ENCODE assay signal across 8 mouse cellular contexts in the genomic region with DNA sequence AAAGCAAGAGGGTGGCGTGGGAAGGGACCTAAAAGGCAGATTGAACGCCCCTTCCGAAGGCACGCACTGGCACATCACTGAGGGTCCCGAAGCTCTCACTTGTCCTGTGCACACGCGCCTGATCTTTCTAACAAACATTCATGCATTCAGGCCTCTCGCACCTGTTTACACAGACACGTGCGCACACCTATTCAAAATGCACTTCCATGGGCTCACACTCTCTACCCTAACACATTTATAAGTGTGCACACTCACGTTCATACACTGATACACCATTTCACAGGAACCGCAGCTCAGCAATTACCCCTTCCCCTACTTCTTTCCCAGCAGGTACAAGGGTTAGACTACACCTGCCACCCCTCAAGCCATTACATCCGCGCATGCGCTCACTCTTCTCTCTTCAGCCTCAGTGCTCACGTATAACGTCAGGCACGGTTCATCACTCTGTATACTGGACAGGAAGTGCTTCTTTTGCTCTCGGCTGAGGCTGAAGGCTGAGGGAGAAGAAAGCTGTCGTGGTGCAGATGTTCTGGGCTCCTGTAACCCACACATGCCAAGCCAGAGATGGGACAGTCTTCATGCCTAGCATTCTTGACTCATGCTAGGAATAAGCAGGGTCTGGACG. TPM values are rescaled to one million over a fixed set of nuclear protein-coding genes. Genes with fewer than 3 reads are reported as not detected.
A peak's percentile ranks its signal among the peaks of the same experiment; 100 is the strongest.
DNase-seq lines count a peak whose midpoint lies in the region; ATAC-seq and TF ChIP-seq lines count a peak whose summit lies in the region.

No protein-coding gene starts in this region.

- H3K4me2 ChIP-seq in heart, embryonic 14.5 days (ENCODE audit: low read length): peak overlapping the region; percentile 82
- peak overlapping the region; percentile 98 for H3K4me2 ChIP-seq in midbrain, embryonic 15.5 days

- TF ChIP-seq CTCF in layer of hippocampus, adult 2 months (conservative IDR thresholded peaks at IDR 0.05): no peak

- no peaks in the 10 kb centered on the region for H3K9me3 ChIP-seq in heart, embryonic 14.5 days (ENCODE audit: control insufficient read depth, low read length)
- no peaks in the 10 kb centered on the region for H3K9me3 ChIP-seq in midbrain, embryonic 15.5 days

- H3K36me3 ChIP-seq in heart, embryonic 14.5 days (ENCODE audit: control insufficient read depth, insufficient read depth, low read length): peaks cover 8% of the 10 kb centered on the region; the same call in 1 of the 2 replicates
- H3K36me3 ChIP-seq in midbrain, embryonic 15.5 days (replicated peaks): no peaks in the 10 kb centered on the region

- H3K4me1 ChIP-seq in heart, embryonic 14.5 days (ENCODE audit: control insufficient read depth in 2 of 2, insufficient read depth in 2 of 2, low read length in 2 of 2): peaks cover 45 to 66% of the 10 kb centered on the region in 2 experiments
- peaks cover 38% of the 10 kb centered on the region for H3K4me1 ChIP-seq in midbrain, embryonic 15.5 days

- peak overlapping the region; percentile 90 for H3K9ac ChIP-seq in heart, embryonic 14.5 days (ENCODE audit: low read length)
- H3K9ac ChIP-seq in midbrain, embryonic 15.5 days: peak overlapping the region; percentile 62; the same call in 1 of the 2 replicates

- H3K27me3 ChIP-seq in heart, embryonic 14.5 days (ENCODE audit: control insufficient read depth, insufficient read depth, low read length): no peaks in the 10 kb centered on the region
- peaks cover 39% of the 10 kb centered on the region for H3K27me3 ChIP-seq in midbrain, embryonic 15.5 days (replicated peaks)

- ATAC-seq in heart, embryonic 14.5 days (ENCODE audit: insufficient number of reproducible peaks, insufficient read depth, low FRiP score, low read depth): no peak
- no peak for ATAC-seq in midbrain, embryonic 15.5 days (replicated peaks)

- WGBS in heart, embryonic 14.5 days: 10% methylated on average over 21 of the region's 21 CpGs
- 9% methylated on average over 21 of the region's 21 CpGs for WGBS in midbrain, embryonic 15.5 days

- H3K4me3 ChIP-seq in layer of hippocampus, adult 2 months: peak overlapping the region; percentile 62
- H3K4me3 ChIP-seq in heart, embryonic 14.5 days (ENCODE audit: control insufficient read depth in 1 of 2, insufficient read depth in 1 of 2, low read depth in 1 of 2, low read length in 2 of 2): peak overlapping the region; percentile 53 to 60
- H3K4me3 ChIP-seq in midbrain, embryonic 15.5 days: peak overlapping the region; percentile 65

- H3K27ac ChIP-seq in layer of hippocampus, adult 2 months: peak overlapping the region; percentile 73; the same call in 1 of the 2 replicates
- H3K27ac ChIP-seq in heart, embryonic 14.5 days (replicated peaks in 1 of 2; ENCODE audit: control insufficient read depth in 1 of 2, insufficient read depth in 1 of 2, low read depth in 2 of 2, low read length in 2 of 2): peak overlapping the region in 1 of 2 experiments; percentile 78; a peak in 2 of 4 replicates
- no peak overlapping the region for H3K27ac ChIP-seq in midbrain, embryonic 15.5 days

- DNase-seq in layer of hippocampus, adult 2 months (ENCODE audit: low spot score in 2 of 2): peak in 1 of 2 experiments; percentile 8
- no peak for DNase-seq in layer of hippocampus, adult 8-10 months (ENCODE audit: low spot score in 2 of 2)
- DNase-seq in ZHBTc4 (ENCODE audit: low read depth, low spot score): peak; percentile 44
- peak; percentile 66 to 83 for DNase-seq in kidney, postnatal 25 days
- no peak for DNase-seq in left cerebral cortex, adult 9 months (ENCODE audit: low spot score in 2 of 2)
- DNase-seq in gastrocnemius, adult 18-20 months (ENCODE audit: low spot score): no peak

RNA-seq across cellular contexts. Expression of gene Rhbdf1, which starts 0.6 kb away (rescaled TPM):
- total RNA-seq in layer of hippocampus, adult 2 months (2021): 10 to 100 TPM; 13.4 to 13.8 TPM
- total RNA-seq in layer of hippocampus, adult 8-10 months (2022): 10 to 100 TPM; 11.7 to 18.4 (median 15.0) TPM
- polyA plus RNA-seq in heart, embryonic 14.5 days (2014; fragmentation: Nextera tagmentation; extraction: Ambion mirVana): 26.6 TPM in 2 replicates
- polyA plus RNA-seq in midbrain, embryonic 15.5 days (2015; fragmentation: Nextera tagmentation; extraction: Ambion mirVana): 21.3 and 23.8 TPM in 2 replicates
- total RNA-seq in gastrocnemius, adult 18-20 months (2021): 10 to 100 TPM; 17.8 to 17.9 TPM

RNA-seq across cellular contexts. Expression of gene Mpg, which starts 3.6 kb away (rescaled TPM):
- total RNA-seq in layer of hippocampus, adult 2 months (2021): 10 to 100 TPM; 15.6 to 20.5 TPM
- 10 to 100 TPM; 14.7 to 19.6 (median 17.9) TPM for total RNA-seq in layer of hippocampus, adult 8-10 months (2022)
- 19.3 and 20.6 TPM in 2 replicates for polyA plus RNA-seq in heart, embryonic 14.5 days (2014; fragmentation: Nextera tagmentation; extraction: Ambion mirVana)
- polyA plus RNA-seq in midbrain, embryonic 15.5 days (2015; fragmentation: Nextera tagmentation; extraction: Ambion mirVana): 41.2 and 44.1 TPM in 2 replicates
- 1 to 10 TPM; 4.1 to 4.4 TPM for total RNA-seq in gastrocnemius, adult 18-20 months (2021)

RNA-seq across cellular contexts. Expression of gene Snrnp25, which starts 17.5 kb away (rescaled TPM):
- total RNA-seq in layer of hippocampus, adult 2 months (2021): 10 to 100 TPM; 20.6 to 22.4 TPM
- 10 to 100 TPM; 19.9 to 23.6 (median 22.5) TPM for total RNA-seq in layer of hippocampus, adult 8-10 months (2022)
- polyA plus RNA-seq in heart, embryonic 14.5 days (2014; fragmentation: Nextera tagmentation; extraction: Ambion mirVana): 46.1 and 49.5 TPM in 2 replicates
- polyA plus RNA-seq in midbrain, embryonic 15.5 days (2015; fragmentation: Nextera tagmentation; extraction: Ambion mirVana): 40.4 and 48.3 TPM in 2 replicates
- 10 to 100 TPM in 1 of 2 experiments, 1 to 10 TPM in 1; 9.3 to 12.1 TPM for total RNA-seq in gastrocnemius, adult 18-20 months (2021)

RNA-seq across cellular contexts. Expression of gene Il9r, which starts 22.6 kb away (rescaled TPM):
- total RNA-seq in layer of hippocampus, adult 2 months (2021): not detected
- total RNA-seq in layer of hippocampus, adult 8-10 months (2022): not detected
- 0.05 TPM in 1 of 2 replicates, not detected in the other for polyA plus RNA-seq in heart, embryonic 14.5 days (2014; fragmentation: Nextera tagmentation; extraction: Ambion mirVana)
- not detected in 2 replicates for polyA plus RNA-seq in midbrain, embryonic 15.5 days (2015; fragmentation: Nextera tagmentation; extraction: Ambion mirVana)
- total RNA-seq in gastrocnemius, adult 18-20 months (2021): not detected

RNA-seq across cellular contexts. Expression of gene Nprl3, which starts 44.8 kb away (rescaled TPM):
- total RNA-seq in layer of hippocampus, adult 2 months (2021): 10 to 100 TPM; 62.0 to 64.1 TPM
- 10 to 100 TPM; 58.1 to 80.0 (median 63.5) TPM for total RNA-seq in layer of hippocampus, adult 8-10 months (2022)
- polyA plus RNA-seq in heart, embryonic 14.5 days (2014; fragmentation: Nextera tagmentation; extraction: Ambion mirVana): 33.2 and 33.9 TPM in 2 replicates
- 46.4 and 48.4 TPM in 2 replicates for polyA plus RNA-seq in midbrain, embryonic 15.5 days (2015; fragmentation: Nextera tagmentation; extraction: Ambion mirVana)
- 10 to 100 TPM; 20.1 to 27.4 TPM for total RNA-seq in gastrocnemius, adult 18-20 months (2021)

Comparison
In these comparisons a context has a peak if more than half of its experiments do, and no peak if none do; other contexts are left out.
1. DNase-seq: peak in ZHBTc4 (single experiment) and kidney, postnatal 25 days (2 of 2); none in layer of hippocampus, adult 8-10 months (0 of 2), left cerebral cortex, adult 9 months (0 of 2) and gastrocnemius, adult 18-20 months (single experiment).
2. Peak in every context shown above with its lines, with median percentiles within 50 percentile points of each other: H3K4me3 ChIP-seq.